Mouse (Mus musculus) CH12.LX (cell line): ENCODE results near the gene Smim6.

Experiments
- BHLHE40 ChIP-seq: IDR thresholded peaks from 2 replicates; pipeline ENCODE4 v1.6.1; 2011; ENCODE audit warnings: mild to moderate bottlenecking, low read depth, low read length, improper control_type of control experiment
- CHD2 ChIP-seq: IDR thresholded peaks from 2 replicates; pipeline ENCODE4 v1.6.1; 2011; ENCODE audit warnings: low read length, improper control_type of control experiment
- CTCF ChIP-seq, 2 experiments: IDR thresholded peaks in 1 of 2; conservative IDR thresholded peaks in 1 of 2; 2 replicates each; pipeline ENCODE4 v1.5.1; 2011 to 2012; ENCODE audit warnings: low read depth in 2 of 2, low read length in 2 of 2, improper control_type of control experiment in 1 of 2, inconsistent platforms in 1 of 2, mild to moderate bottlenecking in 1 of 2, moderate library complexity in 1 of 2
- E2F4 ChIP-seq: IDR thresholded peaks from 2 replicates; pipeline ENCODE4 v1.6.1; 2011; ENCODE audit warnings: low read depth, low read length, improper control_type of control experiment; ENCODE audit not compliant: insufficient replicate concordance
- EP300 ChIP-seq: IDR thresholded peaks from 2 replicates; pipeline ENCODE4 v1.6.1; 2011; ENCODE audit warnings: low read length, improper control_type of control experiment
- IRF4 ChIP-seq: IDR thresholded peaks from 2 replicates; pipeline ENCODE4 v1.6.1; 2014; ENCODE audit warnings: low read depth, mild to moderate bottlenecking, inconsistent platforms, low read length, improper control_type of control experiment
- KAT2A ChIP-seq: IDR thresholded peaks from 2 replicates; pipeline ENCODE4 v1.6.1; 2012; ENCODE audit warnings: low read length, improper control_type of control experiment, inconsistent platforms; ENCODE audit not compliant: insufficient replicate concordance
- MAX ChIP-seq: IDR thresholded peaks from 2 replicates; pipeline ENCODE4 v1.6.1; 2011; ENCODE audit warnings: low read length, improper control_type of control experiment
- PAX5 ChIP-seq: IDR thresholded peaks from 2 replicates; pipeline ENCODE4 v1.6.1; 2012; ENCODE audit warnings: low read length, inconsistent platforms, mixed read lengths
- POLR2A ChIP-seq: IDR thresholded peaks from 2 replicates; pipeline ENCODE4 v1.6.1; 2011; ENCODE audit warnings: low read depth, mild to moderate bottlenecking, improper control_type of control experiment, low read length
- RCOR1 ChIP-seq: conservative IDR thresholded peaks from 2 replicates; pipeline ENCODE4 v1.6.1; 2012; ENCODE audit warnings: low read depth, mild to moderate bottlenecking, inconsistent platforms, low read length, improper control_type of control experiment
- SMC3 ChIP-seq: IDR thresholded peaks from 2 replicates; pipeline ENCODE4 v1.6.1; 2011; ENCODE audit warnings: low read depth, low read length, improper control_type of control experiment
- ZC3H11A ChIP-seq: IDR thresholded peaks from 2 replicates; pipeline ENCODE4 v1.6.1; 2012; ENCODE audit warnings: low read depth, mild to moderate bottlenecking, inconsistent platforms, low read length, improper control_type of control experiment

DNA sequence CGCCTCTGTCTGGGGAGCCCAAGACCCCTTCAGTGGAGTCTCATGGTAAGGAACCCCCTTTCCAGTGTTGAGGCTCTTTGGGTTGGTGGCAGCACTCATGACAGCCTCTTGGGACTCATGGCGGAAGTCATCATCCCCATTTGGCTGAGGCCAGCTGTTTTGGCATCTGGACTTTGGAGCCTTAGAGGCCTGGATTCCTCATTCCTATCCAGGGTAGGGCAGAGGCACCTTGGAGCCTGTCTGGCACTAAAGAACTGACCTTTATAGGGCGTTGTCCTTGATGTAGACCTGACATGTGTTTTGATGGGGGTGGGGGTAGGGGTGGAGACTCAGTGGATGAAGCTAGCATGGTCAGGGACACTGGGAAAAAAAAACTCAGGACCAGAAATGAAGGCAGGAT is 27.5 kb upstream of the Smim6 start:
- no peak for TF ChIP-seq CHD2
- no peak for TF ChIP-seq CTCF (conservative IDR thresholded peaks at IDR 0.05 in 1 of 2, IDR thresholded peaks at IDR 0.05 in 1 of 2; ENCODE audit: low read depth in 2 of 2, low read length in 2 of 2)
- TF ChIP-seq KAT2A: no peak
- no peak for TF ChIP-seq POLR2A
- TF ChIP-seq MAX: no peak
- TF ChIP-seq ZC3H11A: no peak
- TF ChIP-seq PAX5: no peak
- no peak for TF ChIP-seq E2F4
- no peak for TF ChIP-seq SMC3
- TF ChIP-seq IRF4: no peak
- TF ChIP-seq EP300: no peak
- TF ChIP-seq BHLHE40: no peak
- no peak for TF ChIP-seq RCOR1
